Mouse (Mus musculus) frontal cortex, adult 2 months (tissue): Measurements from ENCODE around the gene Sertad3. TPM values are rescaled to one million over a fixed set of nuclear protein-coding genes. Genes with fewer than 3 reads are reported as not detected.

ENCODE experiments used
- polyA plus RNA-seq: library from polyadenylated mRNA; depleted of rRNA; stranded (reverse); fragments of >200 nt; gene quantifications from 2 replicates; pipeline ENCODE4 v1.2.3, GENCODE M21; 2012; rRNA removed

Sertad3 gene
- polyA plus RNA-seq, 1 experiment: 5.0 TPM

Other genes with a start within 250 kb of the Sertad3 start
- 5.2 and 6.7 TPM in 2 replicates for gene Itpkc, start 245.1 kb upstream of the Sertad3 start, polyA plus RNA-seq
- gene Coq8b, start 240.7 kb upstream of the Sertad3 start, polyA plus RNA-seq: 39.1 and 40.5 TPM in 2 replicates
- gene Numbl, start 215.3 kb upstream of the Sertad3 start, polyA plus RNA-seq: 95.1 and 100 TPM in 2 replicates
- gene Ltbp4, start 136.1 kb upstream of the Sertad3 start, polyA plus RNA-seq: 68.8 and 69.8 TPM in 2 replicates
- gene Shkbp1, start 117.7 kb upstream of the Sertad3 start, polyA plus RNA-seq: 58.4 and 62.8 TPM in 2 replicates
- gene Gm20479, start 116.3 kb upstream of the Sertad3 start, polyA plus RNA-seq: 0.25 TPM in 1 of 2 replicates, not detected in the other
- gene Sptbn4, start 26.1 kb upstream of the Sertad3 start, polyA plus RNA-seq: 131 and 135 TPM in 2 replicates
- 21.4 and 23.6 TPM in 2 replicates for gene Blvrb, start 25.8 kb upstream of the Sertad3 start, polyA plus RNA-seq
- 14.0 and 16.9 TPM in 2 replicates for gene Sertad1, start 13.1 kb downstream of the Sertad3 start, polyA plus RNA-seq
- gene Prx, start 25.6 kb downstream of the Sertad3 start, polyA plus RNA-seq: 0.29 and 0.46 TPM in 2 replicates
- gene Hipk4, start 49.5 kb downstream of the Sertad3 start, polyA plus RNA-seq: 0.44 and 0.66 TPM in 2 replicates
- 933 and 972 TPM in 2 replicates for gene Pld3, start 79.5 kb downstream of the Sertad3 start, polyA plus RNA-seq
- gene 2310022A10Rik, start 79.5 kb downstream of the Sertad3 start, polyA plus RNA-seq: 32.0 and 32.3 TPM in 2 replicates
- 114 and 122 TPM in 2 replicates for gene Akt2, start 117.8 kb downstream of the Sertad3 start, polyA plus RNA-seq
- 139 and 148 TPM in 2 replicates for gene Ttc9b, start 180.1 kb downstream of the Sertad3 start, polyA plus RNA-seq
- gene Map3k10, start 200.8 kb downstream of the Sertad3 start, polyA plus RNA-seq: 145 and 150 TPM in 2 replicates
- 7.2 and 8.2 TPM in 2 replicates for gene Zfp607b, start 215.6 kb downstream of the Sertad3 start, polyA plus RNA-seq